Mouse (Mus musculus) right cerebral cortex, postnatal 14 days (tissue): ENCODE measurements around the gene 4930404N11Rik.

Source experiments
- DNase-seq: peaks from one replicate; pipeline ENCODE4 v3.0.0; 2022

Gene 4930404N11Rik

GRCm38 (mm10) chr10:81401521-81402226, 36.1 kb upstream of the 4930404N11Rik start:
- peak; percentile 60 for DNase-seq

- no peak for DNase-seq
Measured at GRCm38 (mm10) chr10:81401205-81401520, 35.5 kb upstream of the 4930404N11Rik start.

- DNase-seq = no peak
Measured at GRCm38 (mm10) chr10:81400371-81401204, 35.0 kb upstream of the 4930404N11Rik start.

GRCm38 (mm10) chr10:81399798-81400308, 34.2 kb upstream of the 4930404N11Rik start:
- DNase-seq = no peak

GRCm38 (mm10) chr10:81399296-81399695, 33.7 kb upstream of the 4930404N11Rik start:
- no peak for DNase-seq

- DNase-seq = no peak
Measured at GRCm38 (mm10) chr10:81396749-81397148, 31.1 kb upstream of the 4930404N11Rik start.

GRCm38 (mm10) chr10:81395865-81396264, 30.2 kb upstream of the 4930404N11Rik start:
- no peak for DNase-seq

- DNase-seq = peak; percentile 69
Measured at GRCm38 (mm10) chr10:81395127-81395526, 29.5 kb upstream of the 4930404N11Rik start.

- no peak for DNase-seq
Measured at GRCm38 (mm10) chr10:81393456-81394063, 27.9 kb upstream of the 4930404N11Rik start.

GRCm38 (mm10) chr10:81392781-81393185, 27.2 kb upstream of the 4930404N11Rik start, which contains the start of gene Smim24:
Smim24 (plus strand) TSS chr10:81393051.
- no peak for DNase-seq

GRCm38 (mm10) chr10:81392270-81392669, 26.7 kb upstream of the 4930404N11Rik start:
- DNase-seq = no peak

GRCm38 (mm10) chr10:81390678-81390965, 25.0 kb upstream of the 4930404N11Rik start:
- no peak for DNase-seq

GRCm38 (mm10) chr10:81389801-81390677, 24.4 kb upstream of the 4930404N11Rik start:
- peak; percentile 72 for DNase-seq

- DNase-seq = no peak
Measured at GRCm38 (mm10) chr10:81389373-81389772, 23.8 kb upstream of the 4930404N11Rik start.

- DNase-seq = no peak
Measured at GRCm38 (mm10) chr10:81388505-81389055, 23.0 kb upstream of the 4930404N11Rik start, which contains the start of gene Gm48552. Gm48552 (plus strand) TSS chr10:81389005.

GRCm38 (mm10) chr10:81387716-81388115, 22.1 kb upstream of the 4930404N11Rik start:
- no peak for DNase-seq

GRCm38 (mm10) chr10:81385603-81386306, 20.1 kb upstream of the 4930404N11Rik start:
- DNase-seq = no peak

GRCm38 (mm10) chr10:81384605-81384982, 19.0 kb upstream of the 4930404N11Rik start:
- no peak for DNase-seq

GRCm38 (mm10) chr10:81383802-81384604, 18.4 kb upstream of the 4930404N11Rik start, which contains the start of the genes Dohh and Gm48551:
Dohh (plus strand) TSS chr10:81384428.
Gm48551 (plus strand) TSS chr10:81384466.
- peak; percentile 99 for DNase-seq

GRCm38 (mm10) chr10:81382039-81382438, 16.4 kb upstream of the 4930404N11Rik start:
- DNase-seq = no peak
